Mouse (Mus musculus): ENCODE measurements around the gene Heatr3. TPM values are rescaled to one million over a fixed set of nuclear protein-coding genes. Genes with fewer than 3 reads are reported as not detected.

Gene Heatr3
- polyA plus RNA-seq, 2 experiments: 48.7 to 55.0 TPM

DNA sequence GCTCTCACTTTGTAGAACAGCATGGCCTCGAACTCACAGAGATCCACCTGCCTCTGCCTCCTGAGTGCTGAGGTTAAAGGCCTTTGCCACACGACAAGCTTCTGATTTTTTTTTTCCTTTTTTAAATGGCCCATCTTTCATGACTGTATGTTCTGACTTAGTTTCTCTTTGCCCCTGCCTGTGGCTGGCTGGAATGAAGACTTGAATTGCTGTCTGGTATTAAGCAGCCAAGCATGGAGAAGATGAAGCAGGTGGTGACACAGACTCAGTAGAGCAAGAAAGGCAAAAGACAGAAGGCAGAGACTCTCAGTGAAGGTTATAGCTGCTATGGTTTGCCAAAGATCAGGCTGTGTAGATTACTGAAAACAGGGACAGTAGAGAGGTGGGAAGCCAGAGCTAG, 45.5 kb downstream of the Heatr3 start:
- no peak for ATAC-seq (ENCODE audit: low FRiP score, low read depth)
- Histone ChIP-seq H3K9ac (ENCODE audit: low read depth, low read length, severe bottlenecking) (no peak overlapping the region), H3K27ac (replicated peaks; ENCODE audit: low read depth, low read length) (no peak overlapping the region), H3K4me2 (replicated peaks; ENCODE audit: low read depth, low read length, severe bottlenecking) (no peak overlapping the region), H3K9me3 (ENCODE audit: control insufficient read depth, low read length) (no peaks in the 10 kb centered on the region), H3K36me3 (ENCODE audit: control insufficient read depth, insufficient read depth, low read length) (no peaks in the 10 kb centered on the region), H3K4me3 (replicated peaks; ENCODE audit: low read length) (no peak overlapping the region), H3K27me3 (ENCODE audit: control insufficient read depth, insufficient read depth, low read length) (no peaks in the 10 kb centered on the region), H3K4me1 (ENCODE audit: control insufficient read depth, insufficient read depth, low read length) (no peaks in the 10 kb centered on the region)
- no peak for DNase-seq (ENCODE audit: low spot score)
- TF ChIP-seq POLR2A (IDR thresholded peaks at IDR 0.05; ENCODE audit: borderline replicate concordance, extremely low read depth, insufficient read depth, insufficient read length): no peak
- WGBS: 84% methylated on average over 2 of the region's 2 CpGs

- no peak for TF ChIP-seq POLR2A (IDR thresholded peaks at IDR 0.05; ENCODE audit: borderline replicate concordance, extremely low read depth, insufficient read depth, insufficient read length)
- ATAC-seq (ENCODE audit: low FRiP score, low read depth) (no peak), DNase-seq (ENCODE audit: low spot score) (no peak)
- no peaks in the 10 kb centered on the region for H3K4me1 ChIP-seq (ENCODE audit: control insufficient read depth, insufficient read depth, low read length)
- H3K4me3 ChIP-seq (replicated peaks; ENCODE audit: low read length): no peak overlapping the region
- H3K9ac ChIP-seq (ENCODE audit: low read depth, low read length, severe bottlenecking): no peak overlapping the region
- no peaks in the 10 kb centered on the region for H3K9me3 ChIP-seq (ENCODE audit: control insufficient read depth, low read length)
- WGBS: 80% methylated on average over 1 of the region's 1 CpGs
- no peaks in the 10 kb centered on the region for H3K27me3 ChIP-seq (ENCODE audit: control insufficient read depth, insufficient read depth, low read length)
- H3K36me3 ChIP-seq (ENCODE audit: control insufficient read depth, insufficient read depth, low read length): no peaks in the 10 kb centered on the region
- H3K27ac ChIP-seq (replicated peaks; ENCODE audit: low read depth, low read length): no peak overlapping the region
- no peak overlapping the region for H3K4me2 ChIP-seq (replicated peaks; ENCODE audit: low read depth, low read length, severe bottlenecking)
These were observed 47.3 kb downstream of the Heatr3 start for GRCm38 (mm10) chr8:88184914-88185313.

DNA sequence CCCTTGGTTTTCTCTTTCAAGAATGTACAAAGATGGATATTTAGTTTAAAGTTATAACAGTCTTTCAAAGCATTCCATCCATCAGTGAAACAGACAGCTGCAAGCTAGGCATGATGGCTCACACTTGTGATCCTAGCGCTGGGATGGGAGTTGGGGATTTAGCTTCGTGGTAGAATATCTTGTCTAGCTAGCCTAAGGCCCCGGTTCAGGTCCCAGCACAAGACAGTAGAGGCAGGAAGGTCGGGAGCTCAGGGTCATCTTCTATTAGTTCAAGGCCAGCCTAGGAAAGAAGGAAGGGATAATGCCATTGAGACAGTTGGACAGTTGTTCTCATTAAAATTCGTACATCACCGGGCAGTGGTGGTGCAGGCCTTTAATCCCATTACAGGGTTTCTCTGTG, 48.1 kb downstream of the Heatr3 start:
- 82% methylated on average over 6 of the region's 6 CpGs for WGBS
- Histone ChIP-seq H3K9me3 (ENCODE audit: control insufficient read depth, low read length) (no peaks in the 10 kb centered on the region), H3K4me2 (replicated peaks; ENCODE audit: low read depth, low read length, severe bottlenecking) (no peak overlapping the region), H3K27me3 (ENCODE audit: control insufficient read depth, insufficient read depth, low read length) (no peaks in the 10 kb centered on the region), H3K4me3 (replicated peaks; ENCODE audit: low read length) (no peak overlapping the region), H3K36me3 (ENCODE audit: control insufficient read depth, insufficient read depth, low read length) (no peaks in the 10 kb centered on the region), H3K4me1 (ENCODE audit: control insufficient read depth, insufficient read depth, low read length) (no peaks in the 10 kb centered on the region), H3K27ac (replicated peaks; ENCODE audit: low read depth, low read length) (no peak overlapping the region), H3K9ac (ENCODE audit: low read depth, low read length, severe bottlenecking) (no peak overlapping the region)
- DNase-seq (ENCODE audit: low spot score): no peak
- TF ChIP-seq POLR2A (IDR thresholded peaks at IDR 0.05; ENCODE audit: borderline replicate concordance, extremely low read depth, insufficient read depth, insufficient read length): no peak
- no peak for ATAC-seq (ENCODE audit: low FRiP score, low read depth)

GRCm38 (mm10) chr8:88197328-88197727, 59.7 kb downstream of the Heatr3 start:
- no peak for TF ChIP-seq POLR2A (IDR thresholded peaks at IDR 0.05; ENCODE audit: borderline replicate concordance, extremely low read depth, insufficient read depth, insufficient read length)
- DNase-seq (ENCODE audit: low spot score): no peak
- Histone ChIP-seq H3K36me3 (ENCODE audit: control insufficient read depth, insufficient read depth, low read length) (no peaks in the 10 kb centered on the region), H3K4me3 (replicated peaks; ENCODE audit: low read length) (no peak overlapping the region), H3K9ac (ENCODE audit: low read depth, low read length, severe bottlenecking) (no peak overlapping the region), H3K4me2 (replicated peaks; ENCODE audit: low read depth, low read length, severe bottlenecking) (no peak overlapping the region), H3K27me3 (ENCODE audit: control insufficient read depth, insufficient read depth, low read length) (no peaks in the 10 kb centered on the region), H3K9me3 (ENCODE audit: control insufficient read depth, low read length) (no peaks in the 10 kb centered on the region), H3K4me1 (ENCODE audit: control insufficient read depth, insufficient read depth, low read length) (peaks cover 23% of the 10 kb centered on the region), H3K27ac (replicated peaks; ENCODE audit: low read depth, low read length) (no peak overlapping the region)
- WGBS: 46% methylated on average over 3 of the region's 3 CpGs
- ATAC-seq (ENCODE audit: low FRiP score, low read depth): no peak

- H3K9me3 ChIP-seq (ENCODE audit: control insufficient read depth, low read length): no peaks in the 10 kb centered on the region
- TF ChIP-seq POLR2A (IDR thresholded peaks at IDR 0.05; ENCODE audit: borderline replicate concordance, extremely low read depth, insufficient read depth, insufficient read length): no peak
- H3K36me3 ChIP-seq (ENCODE audit: control insufficient read depth, insufficient read depth, low read length): peaks cover 1% of the 10 kb centered on the region; the same call in 1 of the 2 replicates
- H3K9ac ChIP-seq (ENCODE audit: low read depth, low read length, severe bottlenecking): peak overlapping the region; percentile 77
- WGBS: under 1% methylated on average over 10 of the region's 10 CpGs
- peak overlapping the region; percentile 77 for H3K4me3 ChIP-seq (replicated peaks; ENCODE audit: low read length)
- peaks cover 23% of the 10 kb centered on the region for H3K4me1 ChIP-seq (ENCODE audit: control insufficient read depth, insufficient read depth, low read length)
- H3K27me3 ChIP-seq (ENCODE audit: control insufficient read depth, insufficient read depth, low read length): no peaks in the 10 kb centered on the region
- H3K27ac ChIP-seq (replicated peaks; ENCODE audit: low read depth, low read length): peak overlapping the region; percentile 94
- no peak for DNase-seq (ENCODE audit: low spot score)
- peak overlapping the region; percentile 93 for H3K4me2 ChIP-seq (replicated peaks; ENCODE audit: low read depth, low read length, severe bottlenecking)
- no peak for ATAC-seq (ENCODE audit: low FRiP score, low read depth)
These were observed 60.9 kb downstream of the Heatr3 start for GRCm38 (mm10) chr8:88198551-88198944.

Measured in limb, embryonic 14.5 days (tissue).